Mouse (Mus musculus): ENCODE data around the gene Slc25a33.

Slc25a33 gene

GRCm38 (mm10) chr4:149794010-149794338 is 19.9 kb upstream of the Slc25a33 start:
- peak; percentile 85 for DNase-seq (ENCODE audit: low spot score)

- no peak for DNase-seq (ENCODE audit: low spot score)
These were observed 19.3 kb upstream of the Slc25a33 start for GRCm38 (mm10) chr4:149793156-149794009.

- DNase-seq (ENCODE audit: low spot score): peak; percentile 46
These were observed 18.2 kb upstream of the Slc25a33 start for GRCm38 (mm10) chr4:149792159-149792800.

GRCm38 (mm10) chr4:149791470-149791869 is 17.4 kb upstream of the Slc25a33 start:
- no peak for DNase-seq (ENCODE audit: low spot score)

GRCm38 (mm10) chr4:149790969-149791368 is 16.9 kb upstream of the Slc25a33 start:
- no peak for DNase-seq (ENCODE audit: low spot score)

- no peak for DNase-seq (ENCODE audit: low spot score)
These were observed 16.5 kb upstream of the Slc25a33 start for GRCm38 (mm10) chr4:149790546-149790945.

GRCm38 (mm10) chr4:149789421-149790194 is 15.5 kb upstream of the Slc25a33 start:
- DNase-seq (ENCODE audit: low spot score): no peak

GRCm38 (mm10) chr4:149784901-149785300 is 10.8 kb upstream of the Slc25a33 start:
- DNase-seq (ENCODE audit: low spot score): no peak

- DNase-seq (ENCODE audit: low spot score): no peak
These were observed 10.3 kb upstream of the Slc25a33 start for GRCm38 (mm10) chr4:149784371-149784770.

GRCm38 (mm10) chr4:149782975-149783374 is 8.9 kb upstream of the Slc25a33 start:
- DNase-seq (ENCODE audit: low spot score): no peak

- DNase-seq (ENCODE audit: low spot score): peak; percentile 68
These were observed 6.7 kb upstream of the Slc25a33 start for GRCm38 (mm10) chr4:149780565-149781356.

- no peak for DNase-seq (ENCODE audit: low spot score)
These were observed 5.9 kb upstream of the Slc25a33 start for GRCm38 (mm10) chr4:149779966-149780365.

GRCm38 (mm10) chr4:149777126-149777525 is 3.0 kb upstream of the Slc25a33 start:
- DNase-seq (ENCODE audit: low spot score): no peak

GRCm38 (mm10) chr4:149775760-149776362 is 1.8 kb upstream of the Slc25a33 start:
- peak; percentile 52 for DNase-seq (ENCODE audit: low spot score)

- no peak for DNase-seq (ENCODE audit: low spot score)
These were observed 1.3 kb upstream of the Slc25a33 start for GRCm38 (mm10) chr4:149775330-149775729.

GRCm38 (mm10) chr4:149773408-149774093 is 526 bp downstream of the Slc25a33 start:
- no peak for DNase-seq (ENCODE audit: low spot score)

- DNase-seq (ENCODE audit: low spot score): no peak
These were observed 1.7 kb downstream of the Slc25a33 start for GRCm38 (mm10) chr4:149772394-149772793.

GRCm38 (mm10) chr4:149765201-149765600 is 8.9 kb downstream of the Slc25a33 start:
- DNase-seq (ENCODE audit: low spot score): no peak

GRCm38 (mm10) chr4:149763335-149763734 is 10.7 kb downstream of the Slc25a33 start:
- no peak for DNase-seq (ENCODE audit: low spot score)

GRCm38 (mm10) chr4:149759517-149759916 is 14.6 kb downstream of the Slc25a33 start:
- DNase-seq (ENCODE audit: low spot score): no peak

- no peak for DNase-seq (ENCODE audit: low spot score)
These were observed 15.7 kb downstream of the Slc25a33 start for GRCm38 (mm10) chr4:149758423-149758822.
